Mouse (Mus musculus): ENCODE data around the gene Ctcfl.
A peak's percentile ranks its signal among the peaks of the same experiment; 100 is the strongest.
"Not testable (repeated sequence)": the region's sequence is repeated elsewhere in the genome, so short reads cannot be mapped to it uniquely, and the experiment has no call there.

Ctcfl gene

DNA sequence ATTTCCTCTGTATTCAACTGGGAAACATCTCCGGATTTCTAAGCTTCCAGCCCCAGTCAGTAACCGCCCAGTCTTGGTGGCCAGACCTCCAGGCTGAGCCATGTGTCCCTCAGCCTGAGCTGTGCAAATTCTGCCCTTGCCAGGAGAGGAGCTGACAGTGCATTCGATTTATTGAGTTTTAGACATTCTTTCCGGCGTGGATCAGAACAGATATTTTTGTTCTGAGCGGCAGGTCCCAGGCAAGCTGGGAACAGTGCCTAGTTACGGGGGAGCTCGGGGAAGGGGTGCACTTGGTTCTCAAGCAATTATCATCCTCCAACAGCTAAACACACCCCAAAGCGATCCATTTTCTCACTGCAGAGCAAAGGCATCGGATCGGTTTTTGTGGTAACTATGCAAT lies 24.3 kb upstream of the Ctcfl start:
- DNase-seq (ENCODE audit: low spot score in 2 of 2): no peak

DNA sequence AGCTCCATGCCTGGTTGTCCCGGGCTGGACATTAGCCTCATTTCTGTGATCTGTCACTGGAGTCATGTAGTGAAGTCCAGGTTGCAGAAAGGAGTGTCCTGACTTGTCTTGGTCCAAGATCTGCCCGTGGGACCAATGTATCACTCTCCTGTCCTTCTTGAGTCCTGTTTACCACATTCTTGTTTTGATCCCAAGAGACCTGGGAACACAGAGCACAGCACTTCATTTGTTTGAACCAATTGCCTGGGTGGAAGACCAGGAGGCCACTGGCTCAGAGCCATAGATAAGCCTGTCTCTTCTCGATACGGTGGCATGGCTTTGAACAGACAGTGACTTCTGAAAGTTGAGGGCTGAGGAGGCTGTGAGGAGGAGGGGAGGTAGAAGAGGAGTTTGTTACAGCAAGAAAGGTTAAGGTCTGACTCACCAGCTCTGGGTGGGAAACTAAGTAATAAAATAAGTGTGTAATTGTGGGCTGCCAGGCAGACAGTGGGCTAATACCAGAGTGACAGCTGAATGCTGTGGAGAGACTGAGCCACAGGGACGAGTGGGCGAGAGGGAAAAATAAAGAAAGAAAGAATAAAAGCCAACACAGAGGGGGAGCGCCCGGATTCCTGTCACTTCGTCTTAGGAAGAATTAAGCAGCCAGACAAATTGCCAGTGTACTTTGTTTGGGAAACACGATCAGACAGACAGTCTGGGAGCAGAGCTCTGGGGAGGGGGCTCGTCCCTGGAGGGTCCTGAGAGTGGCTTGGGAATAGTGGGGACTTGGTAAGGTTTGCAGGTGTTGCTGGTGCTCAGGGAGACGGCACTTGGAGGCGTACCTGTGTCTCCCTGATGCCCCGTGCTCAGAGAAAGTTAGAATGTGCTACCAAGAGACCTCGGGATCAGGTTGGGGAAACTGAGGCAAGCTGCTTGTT lies 19.3 kb upstream of the Ctcfl start:
- DNase-seq (ENCODE audit: low spot score in 2 of 2): no peak

DNA sequence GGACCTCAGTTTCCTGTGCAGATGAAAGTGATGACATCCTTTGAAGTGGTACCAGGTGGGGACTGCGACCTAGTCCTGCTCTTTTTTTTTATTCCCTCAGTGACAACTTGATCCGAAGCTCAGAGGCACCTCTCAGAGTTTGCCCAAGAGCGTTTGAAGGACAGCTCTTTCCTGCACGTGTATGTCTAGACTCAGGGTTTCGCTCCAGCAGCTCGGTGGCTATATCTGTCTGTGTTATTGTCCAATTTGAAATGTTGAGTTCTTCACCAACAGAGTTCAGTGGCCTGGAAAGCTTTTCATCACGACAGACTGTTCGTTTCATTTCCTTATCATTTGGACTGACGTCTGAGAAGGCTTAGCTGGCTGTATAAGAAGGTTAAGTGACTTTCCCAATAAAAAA lies 15.4 kb upstream of the Ctcfl start:
- no peak for DNase-seq (ENCODE audit: low spot score in 2 of 2)

DNA sequence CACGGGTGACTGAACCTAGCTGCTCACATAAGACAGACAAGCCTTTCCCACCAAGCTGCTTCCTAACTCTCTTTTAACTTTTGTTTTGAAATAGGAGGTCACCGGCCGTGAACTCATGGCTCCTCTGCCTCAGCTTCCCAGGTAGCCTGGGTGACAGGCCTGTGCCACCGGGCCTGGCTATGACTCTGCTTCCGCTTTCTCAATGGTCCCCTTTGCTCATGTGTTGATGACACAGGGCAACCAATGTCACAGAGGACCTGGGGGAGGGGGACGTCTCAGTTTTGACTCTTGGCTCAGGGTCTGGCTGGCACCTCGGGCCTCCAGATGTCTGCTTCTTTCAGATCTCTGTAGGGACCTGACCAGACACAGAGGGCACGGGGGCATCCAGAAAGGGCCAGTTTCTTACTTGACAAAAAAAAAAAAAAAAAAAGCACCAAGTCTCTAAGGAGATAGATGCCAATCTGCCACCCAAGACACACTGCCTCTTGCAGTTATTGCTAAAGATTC lies 13.5 kb upstream of the Ctcfl start:
- DNase-seq (ENCODE audit: low spot score in 2 of 2): no peak

DNA sequence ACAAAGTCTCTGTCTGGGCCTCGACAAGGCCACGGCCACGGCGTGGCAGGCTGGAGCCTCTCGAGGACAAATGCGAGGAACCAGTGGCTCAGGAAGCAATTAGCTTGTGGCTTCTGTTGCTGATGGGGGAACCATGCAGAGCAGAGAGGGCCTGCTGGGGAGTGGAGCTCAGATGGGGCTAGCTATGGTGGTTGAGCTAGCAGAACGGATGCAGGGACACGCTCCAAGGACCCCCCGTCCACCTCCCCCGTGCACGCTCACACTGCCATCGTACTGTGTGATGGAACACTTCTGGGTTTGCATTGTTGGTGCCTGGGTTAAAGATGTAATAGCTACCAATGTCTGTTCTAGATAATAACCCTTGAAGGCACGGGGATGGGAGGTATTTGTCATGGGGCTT lies 12.9 kb upstream of the Ctcfl start:
- no peak for DNase-seq (ENCODE audit: low spot score in 2 of 2)

DNA sequence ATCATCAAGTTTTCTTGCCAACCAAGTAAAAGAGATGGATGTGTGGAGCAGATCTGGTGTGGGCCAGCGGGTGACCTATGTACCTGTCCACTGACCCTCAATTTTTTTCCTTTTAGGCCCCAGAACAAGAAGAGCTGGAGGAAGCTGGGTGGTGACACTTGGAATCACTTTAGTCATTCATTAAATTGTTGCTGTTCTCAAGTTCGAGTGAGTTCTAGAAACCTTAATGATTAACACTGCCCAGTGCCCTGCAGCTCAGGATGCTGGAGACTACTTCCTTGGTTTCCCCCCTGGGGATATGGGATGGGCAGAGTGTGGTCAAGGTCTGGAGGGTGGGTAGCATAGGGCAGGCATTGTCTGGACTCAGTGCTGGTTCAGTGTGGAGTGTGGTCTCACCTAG lies 9.8 kb upstream of the Ctcfl start:
- no peak for DNase-seq (ENCODE audit: low spot score in 2 of 2)

DNA sequence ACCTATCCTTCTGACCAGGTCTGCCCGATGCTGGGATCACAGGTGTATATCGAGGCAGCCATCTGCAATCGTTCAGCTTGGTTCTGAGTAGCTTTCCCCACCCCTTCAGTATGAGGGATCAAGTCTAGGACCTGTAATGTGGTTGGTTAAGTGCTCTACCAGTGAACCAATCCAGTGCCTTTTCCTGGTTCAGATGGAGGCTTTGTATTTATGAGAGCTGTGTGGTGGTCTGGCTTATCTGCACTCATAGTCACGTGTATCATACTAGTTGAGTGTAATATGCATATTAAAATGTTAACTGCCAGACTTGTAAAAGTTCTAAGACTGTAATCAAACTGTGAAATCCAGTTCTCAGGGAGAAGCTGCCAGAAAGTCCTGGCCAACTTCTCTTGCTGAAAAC lies 7.1 kb upstream of the Ctcfl start:
- DNase-seq (ENCODE audit: low spot score in 2 of 2): no peak

DNA sequence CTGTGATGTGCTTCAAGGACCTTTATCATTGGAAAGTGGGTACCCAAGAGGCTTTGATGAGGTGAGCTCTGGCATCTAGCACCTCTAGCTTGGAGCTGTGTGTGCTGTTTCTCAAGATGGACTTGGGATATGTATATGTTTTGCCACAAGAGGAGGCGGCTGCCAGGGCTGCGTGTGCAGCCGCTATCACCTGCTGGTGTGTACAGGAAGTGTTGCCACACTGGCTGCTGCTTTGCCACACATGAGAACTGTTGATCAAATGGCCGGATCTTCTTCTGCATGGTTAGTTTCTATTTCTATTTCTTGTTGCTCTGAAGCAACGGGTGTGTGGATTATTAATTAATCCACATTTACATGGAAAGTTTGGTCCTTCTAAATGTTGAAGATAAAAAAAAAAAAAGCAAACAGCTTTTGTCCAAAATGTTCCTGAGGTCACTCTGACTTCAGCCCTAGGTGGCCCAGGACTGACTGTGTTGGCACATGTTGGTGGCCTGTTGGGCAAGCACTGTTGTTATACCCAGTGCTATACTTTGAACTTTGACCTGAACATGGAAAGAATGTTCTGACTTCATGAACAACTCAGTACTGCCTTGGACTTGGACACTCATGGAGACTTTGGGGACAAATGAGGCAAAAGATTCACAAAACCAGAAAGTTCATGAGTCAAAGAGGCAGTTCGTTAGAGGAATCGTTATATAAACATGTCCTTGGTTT lies 4.9 kb upstream of the Ctcfl start:
- DNase-seq (ENCODE audit: low spot score in 2 of 2): no peak

DNA sequence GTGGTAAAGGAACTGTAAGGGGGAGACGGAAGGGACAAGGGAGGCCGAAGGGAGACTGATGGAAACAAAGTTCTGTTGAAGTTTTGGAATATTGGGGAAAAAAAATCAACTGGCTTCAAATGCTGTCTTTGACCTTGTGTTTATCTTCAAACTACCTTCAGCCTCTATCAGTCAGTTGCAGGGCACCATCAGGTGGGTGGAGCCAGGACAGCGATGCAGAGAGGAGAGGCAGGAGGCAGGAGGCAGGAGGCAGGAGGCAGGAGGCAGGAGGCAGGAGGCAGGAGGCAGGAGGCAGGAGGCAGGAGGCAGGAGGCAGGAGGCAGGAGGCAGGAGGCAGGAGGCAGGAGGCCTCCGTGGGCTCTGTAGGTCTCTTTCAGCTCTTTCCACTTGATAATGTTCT lies 792 bp upstream of the Ctcfl start:
- DNase-seq (ENCODE audit: low spot score in 2 of 2): peak; percentile 49 to 80

DNA sequence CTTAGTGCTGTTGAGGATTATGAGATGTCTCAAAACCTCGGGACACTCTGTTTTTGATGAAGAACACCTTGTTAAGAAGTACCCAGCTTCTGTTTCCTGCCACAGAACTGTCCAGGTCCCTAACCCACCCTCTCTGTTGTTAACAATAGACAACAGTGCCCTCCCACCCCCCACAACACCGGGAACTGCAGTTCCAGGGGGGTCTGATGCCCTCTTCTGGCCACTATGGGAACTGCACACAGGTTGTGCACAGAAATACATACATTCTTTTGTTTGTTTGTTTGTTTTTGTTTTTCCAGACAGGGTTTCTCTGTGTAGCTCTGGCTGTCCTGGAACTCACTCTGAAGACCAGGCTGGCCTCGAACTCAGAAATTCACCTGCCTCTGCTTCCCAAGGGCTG lies 5.5 kb downstream of the Ctcfl start:
- DNase-seq (ENCODE audit: low spot score in 2 of 2): not testable (repeated sequence)

DNA sequence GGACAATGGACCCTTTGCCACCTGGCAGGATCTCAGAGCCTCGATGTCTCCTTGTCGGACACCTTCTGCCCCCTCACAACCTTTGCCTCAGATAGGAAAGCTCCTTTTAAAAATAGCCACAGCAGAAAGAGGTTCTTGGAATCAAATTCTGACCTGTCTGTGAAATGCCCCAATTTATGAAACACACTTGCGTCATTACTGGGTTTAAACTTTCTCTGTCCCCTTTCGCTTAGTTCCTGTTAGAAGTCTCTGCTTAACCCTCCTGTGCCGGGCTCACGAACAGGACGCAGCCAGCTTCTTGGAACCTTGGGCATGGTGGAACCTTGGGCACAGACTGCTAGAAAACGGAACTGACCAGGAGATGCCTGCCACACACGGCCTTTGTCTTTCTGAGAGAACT lies 8.8 kb downstream of the Ctcfl start:
- DNase-seq (ENCODE audit: low spot score in 2 of 2): no peak

DNA sequence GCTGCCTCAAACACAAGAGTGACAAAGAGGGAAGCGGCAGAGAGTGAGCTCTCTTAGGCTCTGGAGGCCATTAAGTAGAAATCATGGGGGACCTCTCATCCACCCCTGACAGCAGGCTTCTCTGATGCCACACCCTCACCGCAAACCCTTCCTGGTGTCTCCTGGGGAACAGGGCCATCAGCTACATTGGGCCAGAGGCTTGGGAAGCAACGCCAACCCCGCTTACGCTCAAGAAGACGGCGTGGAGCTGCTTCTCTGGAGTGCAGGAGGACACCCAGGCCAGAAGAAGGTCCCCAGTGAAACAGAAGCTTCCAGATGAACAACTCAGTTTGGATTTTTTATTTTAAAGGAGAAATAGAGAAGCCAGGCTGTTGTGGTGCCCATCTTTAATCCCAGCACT lies 9.8 kb downstream of the Ctcfl start:
- DNase-seq (ENCODE audit: low spot score in 2 of 2): no peak

DNA sequence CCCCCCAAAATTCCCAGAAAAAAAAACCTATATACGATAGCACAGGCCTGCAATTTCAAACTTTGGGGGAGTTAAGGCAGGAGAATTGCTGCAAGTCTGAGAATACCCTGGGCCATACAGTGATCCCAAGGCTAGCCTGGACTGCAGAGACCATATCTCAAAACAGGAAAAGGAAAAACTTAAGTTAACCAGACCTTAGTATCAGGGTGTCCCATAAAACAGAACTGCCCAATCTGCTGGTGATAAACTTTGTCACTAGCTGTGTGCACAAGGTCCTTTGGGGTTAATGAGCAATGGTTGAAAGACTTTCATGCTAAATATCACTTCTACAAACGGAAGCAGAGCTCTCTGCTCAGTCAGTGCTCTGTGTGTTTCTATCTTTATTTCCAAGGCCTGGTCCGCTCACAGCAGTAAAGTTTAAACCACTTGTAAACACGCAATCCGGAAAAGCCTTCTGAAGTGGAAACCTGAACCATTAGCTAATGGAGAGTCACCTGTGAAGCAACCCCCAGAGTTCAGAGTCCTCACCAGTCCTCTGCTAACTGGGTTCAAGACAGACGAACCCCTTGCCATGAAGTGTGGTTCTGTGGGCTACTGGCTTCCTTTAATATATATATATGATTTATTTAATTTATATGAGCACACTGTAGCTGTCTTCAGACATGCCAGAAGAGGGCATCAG lies 10.7 kb downstream of the Ctcfl start:
- DNase-seq (ENCODE audit: low spot score in 2 of 2): no peak

DNA sequence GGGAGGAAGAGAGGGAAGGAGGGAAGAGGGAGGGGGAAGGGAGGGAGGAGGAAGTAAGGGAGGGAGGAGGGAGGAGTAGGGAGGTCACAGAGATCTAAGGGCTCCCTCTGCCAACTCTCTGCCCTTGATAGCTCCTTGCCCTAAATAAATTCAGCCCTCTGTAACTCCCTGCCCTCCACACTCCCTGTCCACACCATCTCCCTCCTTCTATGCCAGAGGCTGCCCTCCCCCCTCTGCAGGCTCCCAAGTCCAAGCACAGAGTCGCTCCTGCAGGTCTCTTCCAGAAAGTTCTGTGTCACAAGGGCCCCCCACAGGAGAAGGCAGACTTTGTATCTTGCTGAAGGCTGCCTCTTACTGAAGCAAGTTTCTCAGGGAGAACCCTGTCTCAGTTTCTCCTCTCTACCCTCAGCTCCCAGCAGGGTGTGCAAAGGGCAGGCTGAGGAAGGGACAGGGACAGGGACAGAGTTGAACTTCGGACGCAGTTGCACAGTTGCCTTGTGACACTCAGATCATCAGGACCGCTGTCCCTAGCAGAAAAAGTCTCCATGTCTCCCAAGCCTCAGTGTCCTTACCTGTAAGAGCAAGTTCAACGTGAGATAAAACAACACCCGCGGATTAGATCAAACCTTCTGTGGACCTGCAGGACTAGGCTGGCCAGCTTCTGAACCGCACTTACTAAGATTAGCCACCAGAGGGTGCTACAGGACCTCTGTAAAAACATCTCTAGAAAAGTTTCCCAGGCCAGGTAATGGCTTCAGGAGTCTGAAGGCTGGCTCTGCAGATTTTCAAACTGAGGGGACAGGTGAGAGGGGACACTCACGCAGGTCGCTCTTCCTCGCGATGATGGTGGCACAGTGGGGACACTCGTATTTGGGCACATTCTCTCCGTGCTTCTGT lies 12.2 kb downstream of the Ctcfl start:
- DNase-seq (ENCODE audit: low spot score in 2 of 2): peak; percentile 36 to 61

DNA sequence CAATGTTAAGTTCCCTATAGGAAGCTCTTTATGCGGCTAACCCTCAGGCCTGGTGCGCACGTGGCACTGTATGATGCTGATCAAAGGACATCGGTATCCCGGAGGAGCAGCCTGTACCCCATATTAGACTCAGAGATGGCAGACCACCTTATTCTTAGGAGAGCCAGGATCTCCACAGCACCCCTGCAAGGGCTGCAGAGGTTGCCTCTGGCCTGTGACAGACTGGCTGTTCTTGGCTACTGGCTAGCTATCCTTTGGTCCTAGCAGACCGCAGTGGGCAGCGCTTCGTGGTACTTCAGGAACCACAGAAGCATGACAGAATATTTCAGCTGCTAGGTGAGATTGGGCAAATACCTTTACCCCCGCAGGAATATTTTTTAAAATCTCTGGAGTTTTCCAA lies 12.9 kb downstream of the Ctcfl start:
- no peak for DNase-seq (ENCODE audit: low spot score in 2 of 2)

DNA sequence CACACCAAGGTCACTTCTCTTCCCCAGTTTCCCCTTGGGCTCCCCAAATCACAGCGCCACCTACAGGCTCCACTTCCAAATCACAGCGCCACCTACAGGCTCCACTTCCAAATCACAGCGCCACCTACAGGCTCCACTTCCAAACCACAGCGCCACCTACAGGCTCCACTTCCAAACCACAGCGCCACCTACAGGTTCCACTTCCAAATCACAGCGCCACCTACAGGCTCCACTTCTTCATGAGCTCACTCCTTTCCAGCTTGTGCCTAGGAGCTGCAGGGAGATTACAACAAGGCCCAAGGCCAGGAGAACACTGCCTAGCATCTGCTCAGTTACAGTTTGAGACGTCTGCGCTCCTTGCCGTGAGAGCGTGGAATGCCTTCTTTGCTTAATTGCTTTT lies 22.0 kb downstream of the Ctcfl start:
- DNase-seq (ENCODE audit: low spot score in 2 of 2): peak in 1 of 2 experiments; percentile 64

DNA sequence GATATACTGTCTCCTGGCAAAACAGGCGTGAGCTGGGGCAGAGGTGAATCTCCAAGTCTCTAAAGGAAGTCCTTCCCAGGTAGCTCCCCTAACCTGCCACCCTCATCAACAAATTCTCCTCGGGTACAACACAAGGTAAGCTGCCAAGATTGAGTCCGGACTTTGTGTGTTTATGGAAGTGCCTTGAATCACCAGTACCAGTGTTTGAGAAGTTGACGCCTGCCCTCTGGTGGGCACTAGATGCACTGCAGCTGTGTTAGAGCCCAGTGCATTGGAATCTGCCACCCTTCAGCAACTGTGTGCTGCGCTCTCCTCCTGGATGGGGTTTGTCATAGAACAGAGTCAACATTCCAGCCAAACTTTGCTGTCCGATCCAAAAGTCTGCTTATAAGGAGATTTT lies 29.9 kb downstream of the Ctcfl start:
- DNase-seq (ENCODE audit: low spot score in 2 of 2): peak; percentile 82 to 90

DNA sequence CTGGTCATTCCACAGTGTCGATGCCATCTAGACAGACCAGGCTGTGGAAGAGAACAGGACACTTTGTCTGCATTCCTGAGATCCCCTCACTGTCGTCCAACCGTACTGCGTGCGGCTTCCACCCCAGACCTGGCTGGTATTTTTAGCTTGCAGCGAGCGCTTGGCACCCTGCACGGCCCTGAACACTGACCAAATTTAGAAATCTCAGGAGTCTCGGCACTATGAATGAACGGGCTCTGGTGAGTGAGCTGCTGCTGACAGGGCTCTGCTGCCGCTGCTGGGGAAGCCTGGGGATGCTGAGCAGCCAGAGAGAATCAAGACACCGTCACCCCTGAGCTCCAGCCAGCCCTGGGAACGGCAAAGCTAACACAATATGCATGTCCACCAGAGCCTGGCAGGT lies 31.9 kb downstream of the Ctcfl start:
- DNase-seq (ENCODE audit: low spot score in 2 of 2): no peak

DNA sequence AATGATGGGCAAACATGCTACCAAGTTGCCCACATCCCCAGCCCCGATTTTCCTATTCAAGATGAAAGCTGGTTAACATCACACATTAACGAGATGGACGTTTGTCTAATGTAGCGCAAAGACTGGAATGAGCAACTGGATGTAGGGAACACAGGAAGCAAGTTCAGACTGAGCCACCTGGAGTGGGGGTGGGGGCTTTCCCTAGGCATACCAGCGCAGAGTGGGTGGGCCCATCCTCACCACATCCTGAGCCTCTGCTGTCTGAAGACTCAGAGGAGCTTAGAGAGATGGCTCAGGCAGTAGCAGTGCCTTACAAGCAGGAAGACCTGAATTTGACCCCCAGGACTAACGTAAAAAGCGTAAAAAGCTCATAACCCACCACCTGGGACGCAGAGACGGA lies 33.6 kb downstream of the Ctcfl start:
- peak in 1 of 2 experiments; percentile 66 for DNase-seq (ENCODE audit: low spot score in 2 of 2)

DNA sequence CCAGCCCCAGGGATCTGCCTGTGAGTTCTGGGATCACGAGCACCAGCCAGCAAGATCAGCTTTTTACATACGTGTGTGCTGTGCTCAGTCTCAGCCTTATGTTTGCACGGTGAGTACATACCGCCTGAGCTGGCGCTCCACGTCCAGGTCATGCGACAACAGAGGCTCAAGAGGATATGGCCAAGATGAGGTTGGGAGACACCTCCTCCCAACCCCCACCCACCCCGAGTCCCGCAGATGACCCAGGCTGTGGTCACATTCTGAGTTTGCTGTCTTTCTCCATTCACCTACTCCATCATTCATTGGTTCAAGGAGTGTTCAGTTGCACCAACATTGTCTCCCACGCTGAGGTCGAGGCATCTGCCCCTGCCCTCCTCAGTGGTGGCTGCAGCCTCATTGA lies 34.5 kb downstream of the Ctcfl start:
- no peak for DNase-seq (ENCODE audit: low spot score in 2 of 2)

DNA sequence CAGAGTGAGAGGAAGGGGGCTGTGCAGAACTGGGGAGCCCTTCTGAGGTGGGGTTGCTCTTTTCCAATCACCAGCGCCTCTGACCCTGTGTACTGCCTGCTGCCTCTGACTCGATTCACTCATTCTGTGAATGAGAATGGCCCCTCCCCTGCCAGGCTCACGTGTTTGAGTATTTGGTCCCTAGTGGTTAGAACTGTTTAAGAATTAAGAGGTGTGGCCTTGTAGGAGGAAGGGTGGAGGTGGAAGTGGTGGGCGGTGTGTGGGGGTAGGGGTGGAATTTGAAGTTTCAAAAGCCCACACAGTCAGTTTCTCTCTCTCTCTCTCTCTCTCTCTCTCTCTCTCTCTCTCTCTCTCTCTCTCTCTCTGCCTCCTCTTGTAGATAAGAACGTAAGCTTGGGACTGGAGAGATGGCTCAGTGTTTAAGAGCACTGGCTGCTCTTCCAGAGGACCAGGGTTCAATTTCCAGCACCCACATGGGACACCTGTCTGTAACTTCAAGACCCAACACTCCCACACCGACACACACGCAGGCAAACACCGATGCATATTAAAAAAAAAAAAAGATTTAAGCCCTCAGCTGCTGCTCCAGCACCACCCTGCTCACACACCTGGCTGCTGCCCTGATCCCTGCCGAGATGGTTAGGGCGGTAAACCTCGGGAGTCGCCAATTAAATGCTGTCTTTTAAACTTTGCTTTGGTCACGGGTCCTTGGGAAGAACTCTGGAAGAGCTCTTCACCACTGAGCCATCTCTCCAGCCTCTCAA lies 35.4 kb downstream of the Ctcfl start:
- DNase-seq (ENCODE audit: low spot score in 2 of 2): peak in 1 of 2 experiments; percentile 83
